Mouse (Mus musculus) pancreas, adult 10 weeks (tissue): ENCODE measurements around the gene Hoxb9. TPM values are rescaled to one million over a fixed set of nuclear protein-coding genes. Genes with fewer than 3 reads are reported as not detected.

Source experiments
- polyA plus RNA-seq: library from polyadenylated mRNA; stranded (reverse); fragments of 350-450 nt; fragmentation: Illumina TruSeq; extraction: RNeasy Lipid Tissue Mini Kit (QIAGEN cat#74804); gene quantifications from one replicate; pipeline ENCODE4 v1.2.3, GENCODE M21; 2015; ENCODE audit warnings: low read depth, low replicate concordance; ENCODE audit not compliant: insufficient read depth

Gene Hoxb9
- 0.41 TPM for polyA plus RNA-seq

GRCm38 (mm10) chr11:96270996-96271540 is at the start of gene Hoxb9:
Gene Hoxb9 (plus strand): TSS chr11:96271457.

GRCm38 (mm10) chr11:96281855-96282570 is 10.8 kb downstream of the Hoxb9 start, which contains the start of gene Hoxb8:
Gene Hoxb8 (plus strand): TSS chr11:96281905.

GRCm38 (mm10) chr11:96285771-96286738 is 14.8 kb downstream of the Hoxb9 start, which contains the start of gene Hoxb7:
Gene Hoxb7 (plus strand): TSS chr11:96286623.

GRCm38 (mm10) chr11:96291681-96292564 is 20.7 kb downstream of the Hoxb9 start, which contains the start of gene Hoxb6:
Gene Hoxb6 (plus strand): TSS chr11:96292476.

GRCm38 (mm10) chr11:96303151-96304099 is 32.2 kb downstream of the Hoxb9 start, which contains the start of gene Hoxb5:
Gene Hoxb5 (plus strand): TSS chr11:96303336.

GRCm38 (mm10) chr11:96317608-96318367 is 46.5 kb downstream of the Hoxb9 start, which contains the start of gene Hoxb4:
Gene Hoxb4 (plus strand): TSS chr11:96318267.

GRCm38 (mm10) chr11:96323154-96323553 is 51.9 kb downstream of the Hoxb9 start, which contains the start of gene Hoxb3:
Gene Hoxb3 (plus strand): TSS chr11:96323326.

Other genes starting within 250 kb of the Hoxb9 start
- not detected for gene Gip, start 246.9 kb upstream of the Hoxb9 start, polyA plus RNA-seq
- gene Snf8, start 236.6 kb upstream of the Hoxb9 start, polyA plus RNA-seq: 24.3 TPM
- 10.0 TPM for gene Ube2z, start 206.1 kb upstream of the Hoxb9 start, polyA plus RNA-seq
- gene Atp5g1, start 195.8 kb upstream of the Hoxb9 start, polyA plus RNA-seq: 111 TPM
- gene Calcoco2, start 159.5 kb upstream of the Hoxb9 start, polyA plus RNA-seq: not detected
- gene Ttll6, start 137.7 kb upstream of the Hoxb9 start, polyA plus RNA-seq: 1.1 TPM
- not detected for gene Hoxb13, start 77.1 kb upstream of the Hoxb9 start, polyA plus RNA-seq
- 0.50 TPM for gene Hoxb8, start 10.4 kb downstream of the Hoxb9 start, polyA plus RNA-seq
- gene Hoxb7, start 15.2 kb downstream of the Hoxb9 start, polyA plus RNA-seq: 0.66 TPM
- 2.0 TPM for gene Hoxb6, start 21.0 kb downstream of the Hoxb9 start, polyA plus RNA-seq
- gene Hoxb5, start 31.9 kb downstream of the Hoxb9 start, polyA plus RNA-seq: 2.0 TPM
- gene Hoxb4, start 46.8 kb downstream of the Hoxb9 start, polyA plus RNA-seq: 1.9 TPM
- 0.90 TPM for gene Hoxb3, start 51.9 kb downstream of the Hoxb9 start, polyA plus RNA-seq
- gene Hoxb2, start 79.1 kb downstream of the Hoxb9 start, polyA plus RNA-seq: 2.9 TPM
- not detected for gene Hoxb1, start 94.3 kb downstream of the Hoxb9 start, polyA plus RNA-seq
- gene Skap1, start 193.1 kb downstream of the Hoxb9 start, polyA plus RNA-seq: 2.5 TPM